27 mouse cellular contexts compared by ENCODE assay signal in genomic region chr2:91906141-91906540, GRCm38 (mm10). TPM values are rescaled to one million over a fixed set of nuclear protein-coding genes. Genes with fewer than 3 reads are reported as not detected.
DNase-seq lines count a peak whose midpoint lies in the region.
"Had no signal": no experiment of that assay in that cellular context is flagged by ENCODE, and none has a peak within 500 bp of the region (broad histone marks: within the 10 kb centered on the region; RNA-seq: fewer than 3 reads in every experiment).

No protein-coding gene starts in this region.

- peak; percentile 20 to 89 for DNase-seq in adrenal gland, adult (ENCODE audit: inconsistent age in 2 of 2, low spot score in 1 of 2)
- no peak for DNase-seq in adrenal gland, postnatal 4 days (ENCODE audit: low spot score in 2 of 2)
- peak; percentile 35 to 44 for DNase-seq in layer of hippocampus, adult 8-10 months (ENCODE audit: low spot score in 2 of 2)
- DNase-seq in layer of hippocampus, postnatal 25 days (ENCODE audit: extremely low spot score in 1 of 2, low spot score in 1 of 2) = no peak
- peak; percentile 61 for DNase-seq in adrenal gland, adult 8-10 months
- DNase-seq in gonadal fat pad, adult 2 months (ENCODE audit: low read depth) = peak; percentile 96
- no peak for DNase-seq in gastrocnemius, adult 18-20 months (ENCODE audit: low spot score)
- DNase-seq in Muller cell, postnatal 12 days (ENCODE audit: inconsistent ontology term) = no peak
- DNase-seq: cerebellum, adult 11 months; cerebellum, adult 9-11 months; gastrocnemius, postnatal 14 days; heart, adult 2 months; kidney, adult 18-20 months; kidney, postnatal 10 days; liver, embryonic 13.5 days; lung, embryonic 14.5 days; thymus, adult 2 months had no signal

RNA-seq across cellular contexts. Expression of gene Chrm4, which starts 20.9 kb away (rescaled TPM):
- total RNA-seq in adrenal gland, postnatal 4 days (2021) = under 1 TPM; 0.34 to 0.42 TPM
- 10 to 100 TPM; 27.0 to 29.9 (median 29.1) TPM for total RNA-seq in layer of hippocampus, adult 8-10 months (2022)
- 10 to 100 TPM; 21.5 to 26.1 TPM for total RNA-seq in layer of hippocampus, postnatal 25 days (2021)
- total RNA-seq in adrenal gland, adult 8-10 months (2022) = 1 to 10 TPM; 1.0 to 4.2 (median 2.6) TPM
- 0.26 and 0.27 TPM in 2 replicates for polyA plus RNA-seq in gonadal fat pad, adult 2 months (2012; rRNA removed)
- not detected for total RNA-seq in gastrocnemius, adult 18-20 months (2021)
- total RNA-seq: gastrocnemius, postnatal 14 days; heart, adult 2 months; heart, postnatal 25 days; megakaryocyte, adult 5-6 weeks had no signal
- polyA plus RNA-seq: heart, embryonic 13.5 days had no signal

RNA-seq across cellular contexts. Expression of gene Mdk, which starts 26.0 kb away (rescaled TPM):
- total RNA-seq in adrenal gland, postnatal 4 days (2021) = 100 to 1,000 TPM in 1 of 2 experiments, 10 to 100 TPM in 1; 79.3 to 138 TPM
- total RNA-seq in layer of hippocampus, adult 8-10 months (2022) = 10 to 100 TPM; 21.4 to 27.8 (median 24.1) TPM
- 10 to 100 TPM; 25.5 to 33.2 TPM for total RNA-seq in layer of hippocampus, postnatal 25 days (2021)
- 10 to 100 TPM in 2 of 4 experiments, 1 to 10 TPM in 2; 7.7 to 13.1 (median 9.1) TPM for total RNA-seq in adrenal gland, adult 8-10 months (2022)
- 11.6 and 18.6 TPM in 2 replicates for polyA plus RNA-seq in gonadal fat pad, adult 2 months (2012; rRNA removed)
- 1 to 10 TPM in 1 of 2 experiments, under 1 TPM in 1; 0.82 to 1.7 TPM for total RNA-seq in gastrocnemius, adult 18-20 months (2021)

RNA-seq across cellular contexts. Expression of gene Gm9821, which starts 39.4 kb away (rescaled TPM):
- total RNA-seq in adrenal gland, postnatal 4 days (2021) = not detected
- not detected for total RNA-seq in layer of hippocampus, adult 8-10 months (2022)
- total RNA-seq in layer of hippocampus, postnatal 25 days (2021) = not detected
- total RNA-seq in adrenal gland, adult 8-10 months (2022) = not detected
- polyA plus RNA-seq in gonadal fat pad, adult 2 months (2012; rRNA removed) = 0.05 TPM in 1 of 2 replicates, not detected in the other
- total RNA-seq in gastrocnemius, adult 18-20 months (2021) = not detected
- total RNA-seq: adrenal gland, adult 18-20 months; gastrocnemius, postnatal 14 days; heart, adult 2 months; heart, postnatal 25 days; layer of hippocampus, adult 18-20 months; left cerebral cortex, adult 8-10 months; megakaryocyte, adult 5-6 weeks had no signal
- polyA plus RNA-seq: cortical plate, adult 2 months; embryonic facial prominence, embryonic 11.5 days; erythroblast, embryonic 14.5 days; heart, adult 2 months; small intestine, adult 2 months had no signal

Comparison
In these comparisons a context has a peak if more than half of its experiments do, and no peak if none do; other contexts are left out.
1. DNase-seq: peak in adrenal gland, adult (2 of 2), layer of hippocampus, adult 8-10 months (2 of 2), adrenal gland, adult 8-10 months (single experiment) and gonadal fat pad, adult 2 months (single experiment); none in adrenal gland, postnatal 4 days (0 of 2), layer of hippocampus, postnatal 25 days (0 of 2), gastrocnemius, adult 18-20 months (single experiment) and Muller cell, postnatal 12 days (single experiment).
2. RNA of gene Chrm4, which starts 20.9 kb away (total RNA-seq): 27.0 to 29.9 TPM in layer of hippocampus, adult 8-10 months and 21.5 to 26.1 TPM in layer of hippocampus, postnatal 25 days; 1.0 to 4.2 TPM in adrenal gland, adult 8-10 months, 0.34 to 0.42 TPM in adrenal gland, postnatal 4 days and not detected in gastrocnemius, adult 18-20 months; every median in the first group is over 4 times any median in the second.